Mouse (Mus musculus): ENCODE data around the gene Itgal. TPM values are rescaled to one million over a fixed set of nuclear protein-coding genes. Genes with fewer than 3 reads are reported as not detected.

Itgal gene
- polyA plus RNA-seq (2015; fragmentation: Nextera tagmentation; extraction: Ambion mirVana), result 1.9 TPM in 2 replicates

DNA sequence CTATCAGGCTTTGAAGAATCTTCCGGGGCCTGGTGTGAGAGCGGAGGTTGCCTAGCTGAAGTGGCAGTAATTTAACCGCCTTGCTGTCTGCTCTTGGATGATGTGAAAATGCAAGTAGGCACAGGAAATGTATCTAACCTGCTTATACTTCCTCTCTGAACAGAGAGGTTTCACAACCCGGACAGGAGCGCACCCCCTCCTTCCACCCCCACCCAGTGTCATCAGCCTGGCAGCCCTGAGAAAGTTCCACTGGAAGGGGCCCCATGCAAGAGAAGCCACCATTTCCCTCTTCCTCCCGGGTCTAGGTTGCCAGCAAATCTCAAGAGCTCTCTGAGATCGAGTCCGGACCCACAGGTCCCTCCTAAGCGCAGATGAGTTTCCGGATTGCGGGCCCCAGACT is at the start of gene Itgal:
TSS of gene Itgal (plus strand) at position 163 of the 400 bp plus-strand sequence.

DNA sequence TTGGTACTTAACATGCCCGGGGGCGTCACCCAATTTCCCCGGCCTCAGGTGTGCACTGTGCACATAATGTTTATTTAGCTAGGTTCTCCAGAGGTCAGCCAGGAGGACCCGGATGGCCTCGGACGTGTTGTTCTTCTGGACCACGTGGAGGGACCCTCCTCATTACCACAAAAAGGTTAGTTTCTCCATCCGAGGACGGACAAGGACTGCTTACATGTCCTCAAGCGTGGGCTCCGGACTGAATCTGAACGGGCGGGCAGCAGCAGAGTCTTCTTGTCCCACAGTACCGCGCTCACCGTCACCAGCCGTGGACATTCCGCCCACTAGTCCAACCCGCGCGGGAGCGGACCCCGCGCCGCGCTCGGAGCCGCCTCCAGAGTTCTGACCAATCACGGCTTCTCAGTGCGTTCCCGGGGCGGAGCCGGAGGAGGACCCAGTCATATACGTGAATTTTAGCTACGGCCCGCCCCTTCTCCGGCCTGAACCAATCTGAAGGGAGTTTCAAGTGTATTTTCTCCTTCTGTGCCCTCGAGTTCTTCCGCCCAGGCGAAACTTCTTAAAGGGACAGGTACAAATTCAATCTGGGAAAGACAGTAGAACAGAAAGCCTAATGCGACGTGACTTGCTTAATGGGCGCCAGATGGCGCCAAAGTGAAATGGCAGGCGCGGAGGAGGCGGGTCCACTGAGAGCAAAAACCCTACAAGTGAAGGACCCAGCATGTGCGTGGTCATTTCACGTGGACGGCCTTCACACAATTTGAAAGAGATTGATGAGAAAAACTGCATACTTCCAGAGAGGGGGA is 35.5 kb upstream of the Itgal start, which contains the start of gene Dctpp1:
TSS of gene Dctpp1 (minus strand) at position 401 of the 803 bp plus-strand sequence.

DNA sequence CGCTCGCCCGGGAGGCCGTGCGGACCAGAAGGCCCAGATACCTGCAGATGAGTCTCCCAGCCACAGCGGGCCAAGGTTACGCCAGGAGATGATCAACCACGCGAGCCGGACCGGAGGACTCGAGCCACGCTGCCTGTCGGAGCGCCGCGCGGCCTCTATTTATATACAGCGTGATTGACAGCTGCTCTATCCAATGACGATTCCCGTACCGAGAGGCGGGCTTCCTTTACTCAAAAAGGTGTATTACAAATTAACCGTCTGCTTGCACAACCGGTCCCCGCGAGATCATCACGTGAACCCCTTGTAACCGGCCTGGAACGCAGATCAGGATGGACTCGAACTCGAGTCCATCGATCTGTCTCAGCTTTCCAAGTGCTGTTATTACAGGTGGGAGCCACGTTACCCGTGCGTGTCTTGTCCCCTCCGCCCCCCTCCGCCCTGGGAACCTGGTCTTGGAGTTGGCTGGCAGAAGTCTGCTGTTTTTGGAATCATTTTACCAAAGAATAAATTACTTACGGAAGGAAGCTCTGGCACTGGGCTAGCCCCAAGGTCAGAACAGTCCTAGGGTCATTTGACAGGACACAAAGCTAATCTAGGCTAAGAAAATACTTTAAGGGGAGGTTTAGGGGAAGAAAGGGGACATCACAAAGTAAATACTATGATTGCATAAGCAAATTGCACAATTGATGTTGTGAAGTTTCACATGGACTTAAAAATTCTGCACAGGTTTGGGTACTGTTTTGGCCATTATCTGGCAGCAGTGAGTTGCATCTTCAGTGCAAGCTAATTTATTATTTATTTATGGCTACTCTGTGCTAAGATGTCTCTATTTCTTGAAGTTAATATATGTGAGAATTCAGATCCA is 21.9 kb upstream of the Itgal start, which contains the start of gene Sephs2:
TSS of gene Sephs2 (minus strand) at position 131 of the 865 bp plus-strand sequence.

DNA sequence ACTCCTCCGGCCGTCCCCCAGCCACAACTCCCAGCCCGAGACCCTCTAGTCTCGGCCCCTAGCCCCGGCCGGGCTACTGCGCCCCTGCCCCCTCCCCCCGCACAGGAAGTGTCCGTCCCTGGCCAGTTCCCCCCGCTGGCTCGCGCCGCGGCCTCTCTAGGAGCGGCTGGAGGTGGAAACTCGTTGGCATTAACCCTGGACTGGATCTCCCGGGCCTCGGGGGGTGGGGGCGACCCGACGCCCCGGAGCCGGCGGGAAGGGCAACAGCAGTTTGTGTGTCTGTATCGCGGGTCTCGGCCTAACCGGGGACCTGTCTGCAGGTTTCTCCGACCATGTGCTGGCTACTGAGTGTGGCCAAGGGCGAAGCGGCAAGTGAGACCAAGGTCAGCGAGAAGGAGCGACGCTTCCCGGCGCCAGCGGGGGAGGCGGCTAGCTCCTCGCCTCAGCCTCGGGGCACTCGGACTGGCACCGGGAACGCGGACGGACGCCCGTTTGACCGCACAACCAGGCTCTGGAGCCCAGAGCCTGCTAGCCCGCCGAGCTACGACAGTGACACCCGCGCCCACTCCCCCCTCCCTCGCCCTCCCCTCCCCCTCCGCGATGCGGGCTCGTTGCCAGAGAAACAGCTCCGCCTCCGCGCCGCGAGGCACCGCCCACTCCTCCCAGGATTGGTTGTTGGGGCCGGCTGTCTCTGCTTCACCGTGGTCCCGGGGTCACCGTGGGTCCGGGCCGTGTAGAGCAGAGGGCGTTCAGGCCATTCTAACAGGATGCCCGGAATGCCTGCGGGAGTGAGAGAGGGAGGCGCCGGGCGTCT is 49.7 kb downstream of the Itgal start, which contains the start of gene Zfp768:
TSS of gene Zfp768 (minus strand) at position 78 of the 814 bp plus-strand sequence.

DNA sequence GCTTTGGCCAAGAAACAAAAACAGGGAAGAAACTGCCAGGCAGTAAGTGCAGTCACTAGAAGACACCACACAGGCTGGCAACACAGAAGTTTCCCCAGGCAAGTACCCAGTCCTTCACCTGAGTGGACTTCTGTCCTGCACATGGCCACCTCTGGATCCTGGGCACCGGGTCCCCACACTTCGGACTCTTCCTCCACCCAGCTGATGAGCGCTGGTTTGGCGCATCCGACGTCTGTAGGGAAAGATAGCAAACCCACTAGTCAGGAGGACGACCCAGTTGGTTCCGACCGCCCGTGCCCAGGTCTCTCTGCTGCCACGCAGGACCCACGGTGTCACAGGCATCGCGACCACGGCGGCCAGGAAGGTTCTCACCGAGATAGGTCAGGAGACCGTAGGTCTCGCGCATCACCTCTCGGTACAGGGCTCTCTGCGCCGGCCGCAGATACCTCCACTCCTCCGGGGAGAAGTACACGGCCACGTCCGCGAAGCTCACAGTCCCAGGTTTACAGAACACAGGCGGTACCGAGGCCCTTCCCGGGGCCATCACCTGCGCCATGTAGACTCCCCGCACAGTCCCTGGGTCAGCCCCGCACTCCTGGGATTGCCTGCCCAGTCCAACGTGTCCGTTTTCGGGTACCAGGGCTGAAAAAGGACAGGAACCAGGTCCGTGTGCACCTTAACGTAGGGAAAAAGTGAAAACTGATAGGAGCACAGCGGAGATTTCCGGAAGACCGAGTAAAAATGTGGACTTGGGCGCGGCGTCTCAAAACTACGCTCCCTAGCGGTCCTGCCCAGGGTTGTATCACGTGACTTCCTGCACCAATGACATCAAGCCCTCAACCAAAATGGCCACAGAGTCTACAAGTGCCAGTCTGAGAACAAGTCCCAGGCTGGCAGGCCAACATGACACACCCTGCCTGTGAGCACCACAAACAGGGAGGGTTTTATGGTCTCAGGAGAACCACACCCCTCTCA is 79.5 kb downstream of the Itgal start, which contains the start of gene Zfp747:
TSS of gene Zfp747 (minus strand) at position 780 of the 975 bp plus-strand sequence.

Other genes with a start within 250 kb of the Itgal start
- not detected in 2 replicates for gene Zg16, start 208.9 kb upstream of the Itgal start, polyA plus RNA-seq (2015; fragmentation: Nextera tagmentation; extraction: Ambion mirVana)
- gene AI467606, start 204.9 kb upstream of the Itgal start, polyA plus RNA-seq (2015; fragmentation: Nextera tagmentation; extraction: Ambion mirVana), result 2.4 and 2.7 TPM in 2 replicates
- gene Qprt, start 174.0 kb upstream of the Itgal start, polyA plus RNA-seq (2015; fragmentation: Nextera tagmentation; extraction: Ambion mirVana), result 5.4 and 5.8 TPM in 2 replicates
- gene Spn, start 158.4 kb upstream of the Itgal start, polyA plus RNA-seq (2015; fragmentation: Nextera tagmentation; extraction: Ambion mirVana), result 0.22 and 0.63 TPM in 2 replicates
- 22.0 and 23.9 TPM in 2 replicates for gene Cd2bp2, start 100.2 kb upstream of the Itgal start, polyA plus RNA-seq (2015; fragmentation: Nextera tagmentation; extraction: Ambion mirVana)
- gene Tbc1d10b, start 87.8 kb upstream of the Itgal start, polyA plus RNA-seq (2015; fragmentation: Nextera tagmentation; extraction: Ambion mirVana), result 17.3 and 19.1 TPM in 2 replicates
- 16,282 and 17,335 TPM in 2 replicates for gene Mylpf, start 87.4 kb upstream of the Itgal start, polyA plus RNA-seq (2015; fragmentation: Nextera tagmentation; extraction: Ambion mirVana)
- gene Zfp553, start 63.2 kb upstream of the Itgal start, polyA plus RNA-seq (2015; fragmentation: Nextera tagmentation; extraction: Ambion mirVana), result 8.7 and 9.9 TPM in 2 replicates
- gene Sept1, start 63.1 kb upstream of the Itgal start, polyA plus RNA-seq (2015; fragmentation: Nextera tagmentation; extraction: Ambion mirVana), result 8.5 and 9.1 TPM in 2 replicates
- 31.2 and 37.1 TPM in 2 replicates for gene Zfp771, start 52.0 kb upstream of the Itgal start, polyA plus RNA-seq (2015; fragmentation: Nextera tagmentation; extraction: Ambion mirVana)
- gene Dctpp1, start 35.6 kb upstream of the Itgal start, polyA plus RNA-seq (2015; fragmentation: Nextera tagmentation; extraction: Ambion mirVana), result 56.2 and 58.8 TPM in 2 replicates
- 36.9 and 48.8 TPM in 2 replicates for gene Sephs2, start 22.2 kb upstream of the Itgal start, polyA plus RNA-seq (2015; fragmentation: Nextera tagmentation; extraction: Ambion mirVana)
- gene Zfp768, start 49.3 kb downstream of the Itgal start, polyA plus RNA-seq (2015; fragmentation: Nextera tagmentation; extraction: Ambion mirVana), result 13.9 and 16.4 TPM in 2 replicates
- gene Zfp747, start 79.8 kb downstream of the Itgal start, polyA plus RNA-seq (2015; fragmentation: Nextera tagmentation; extraction: Ambion mirVana), result 3.9 and 4.4 TPM in 2 replicates
- gene 9130019O22Rik, start 90.9 kb downstream of the Itgal start, polyA plus RNA-seq (2015; fragmentation: Nextera tagmentation; extraction: Ambion mirVana), result 3.4 and 3.8 TPM in 2 replicates
- gene E430018J23Rik, start 97.4 kb downstream of the Itgal start, polyA plus RNA-seq (2015; fragmentation: Nextera tagmentation; extraction: Ambion mirVana), result 4.1 and 4.8 TPM in 2 replicates
- gene Zfp764, start 110.6 kb downstream of the Itgal start, polyA plus RNA-seq (2015; fragmentation: Nextera tagmentation; extraction: Ambion mirVana), result 3.1 and 3.4 TPM in 2 replicates
- gene Zfp688, start 125.8 kb downstream of the Itgal start, polyA plus RNA-seq (2015; fragmentation: Nextera tagmentation; extraction: Ambion mirVana), result 9.9 and 13.0 TPM in 2 replicates
- gene Zfp689, start 152.9 kb downstream of the Itgal start, polyA plus RNA-seq (2015; fragmentation: Nextera tagmentation; extraction: Ambion mirVana), result 2.4 and 2.6 TPM in 2 replicates
- gene Prr14, start 163.4 kb downstream of the Itgal start, polyA plus RNA-seq (2015; fragmentation: Nextera tagmentation; extraction: Ambion mirVana), result 17.3 and 23.2 TPM in 2 replicates
- gene Fbrs, start 182.9 kb downstream of the Itgal start, polyA plus RNA-seq (2015; fragmentation: Nextera tagmentation; extraction: Ambion mirVana), result 7.1 and 7.8 TPM in 2 replicates
- gene Srcap, start 215.7 kb downstream of the Itgal start, polyA plus RNA-seq (2015; fragmentation: Nextera tagmentation; extraction: Ambion mirVana), result 17.2 and 19.6 TPM in 2 replicates
- gene Gm42715, start 223.3 kb downstream of the Itgal start, polyA plus RNA-seq (2015; fragmentation: Nextera tagmentation; extraction: Ambion mirVana), result 5.6 and 6.1 TPM in 2 replicates

Data from skeletal muscle tissue, postnatal 0 days (tissue).